Comparison of ENCODE assay signal across 20 mouse cellular contexts in genomic region chr10:4633287-4634030, GRCm38 (mm10). TPM values are rescaled to one million over a fixed set of nuclear protein-coding genes. Genes with fewer than 3 reads are reported as not detected.
DNase-seq lines count a peak whose midpoint lies in the region; ATAC-seq and TF ChIP-seq lines count a peak whose summit lies in the region.
"Had no signal": no experiment of that assay in that cellular context is flagged by ENCODE, and none has a peak within 500 bp of the region (broad histone marks: within the 10 kb centered on the region; RNA-seq: fewer than 3 reads in every experiment).

No protein-coding gene starts in this region.

- no peaks in the 10 kb centered on the region for H3K36me3 ChIP-seq in heart, postnatal 0 days (replicated peaks; ENCODE audit: control insufficient read depth, insufficient read depth, low read length)
- H3K36me3 ChIP-seq in testis, adult 2 months (ENCODE audit: control insufficient read depth, insufficient read depth, low read length) = no peaks in the 10 kb centered on the region
- H3K36me3 ChIP-seq: liver, embryonic 13.5 days; midbrain, embryonic 10.5 days; neural tube, embryonic 15.5 days had no signal

- no peak for TF ChIP-seq POLR2A in testis, adult 2 months (IDR thresholded peaks at IDR 0.05; ENCODE audit: control insufficient read depth, low read depth, low read length)

- TF ChIP-seq EP300 in heart, postnatal 0 days (IDR thresholded peaks at IDR 0.05; ENCODE audit: low read depth) = no peak

- H3K9ac ChIP-seq in heart, postnatal 0 days (replicated peaks; ENCODE audit: low read depth, low read length) = no peak overlapping the region
- H3K9ac ChIP-seq: forebrain, embryonic 13.5 days; liver, embryonic 13.5 days; neural tube, embryonic 15.5 days had no signal

- H3K4me2 ChIP-seq in heart, postnatal 0 days (ENCODE audit: low read depth, low read length) = peak overlapping the region; percentile 11
- H3K4me2 ChIP-seq: forebrain, embryonic 13.5 days; liver, embryonic 13.5 days; neural tube, embryonic 15.5 days had no signal

- ATAC-seq in heart, postnatal 0 days (ENCODE audit: insufficient read depth, low read depth) = no peak
- ATAC-seq: forebrain, embryonic 13.5 days had no signal

- no peaks in the 10 kb centered on the region for H3K9me3 ChIP-seq in heart, postnatal 0 days (replicated peaks; ENCODE audit: control insufficient read depth, low read length)
- H3K9me3 ChIP-seq: forebrain, embryonic 13.5 days; liver, embryonic 13.5 days; midbrain, embryonic 10.5 days; neural tube, embryonic 15.5 days had no signal

- WGBS in heart, postnatal 0 days = 43% methylated on average over 14 of the region's 14 CpGs

- no peak for TF ChIP-seq CTCF in heart, postnatal 0 days (IDR thresholded peaks at IDR 0.05; ENCODE audit: low read depth)
- no peak for TF ChIP-seq CTCF in testis, adult 2 months (IDR thresholded peaks at IDR 0.05; ENCODE audit: control insufficient read depth, insufficient read depth, insufficient replicate concordance, low read depth, low read length)

- H3K27ac ChIP-seq in heart, postnatal 0 days (ENCODE audit: low read depth) = no peak overlapping the region
- H3K27ac ChIP-seq in testis, adult 2 months (ENCODE audit: control insufficient read depth, insufficient read depth, low read depth, low read length) = peak overlapping the region; percentile 78
- H3K27ac ChIP-seq: forebrain, embryonic 13.5 days; liver, embryonic 13.5 days; midbrain, embryonic 10.5 days; neural tube, embryonic 15.5 days had no signal

- H3K27me3 ChIP-seq in heart, postnatal 0 days (ENCODE audit: control insufficient read depth, insufficient read depth, low read length) = no peaks in the 10 kb centered on the region
- no peaks in the 10 kb centered on the region for H3K27me3 ChIP-seq in testis, adult 2 months (ENCODE audit: control insufficient read depth, insufficient read depth, low read length)
- H3K27me3 ChIP-seq: forebrain, embryonic 13.5 days; liver, embryonic 13.5 days; neural tube, embryonic 15.5 days had no signal

- H3K4me3 ChIP-seq in heart, postnatal 0 days (ENCODE audit: low read depth, low read length) = no peak overlapping the region
- no peak overlapping the region for H3K4me3 ChIP-seq in testis, adult 2 months (ENCODE audit: control insufficient read depth, low read depth, low read length)
- H3K4me3 ChIP-seq: forebrain, embryonic 13.5 days; liver, embryonic 13.5 days; midbrain, embryonic 10.5 days; neural tube, embryonic 15.5 days had no signal

- DNase-seq in embryo, embryonic 10 days (ENCODE audit: low spot score) = peak; percentile 13
- no peak for DNase-seq in embryo, embryonic 9.5 days (ENCODE audit: extremely low spot score)
- no peak for DNase-seq in heart, postnatal 0 days (ENCODE audit: low spot score)
- DNase-seq in heart, adult 8-10 months (ENCODE audit: low spot score) = no peak
- no peak for DNase-seq in testis, postnatal 10 days (ENCODE audit: low spot score)
- DNase-seq in layer of hippocampus, postnatal 10 days (ENCODE audit: low spot score in 2 of 2) = no peak
- DNase-seq in ovary, postnatal 36 days (ENCODE audit: low spot score) = no peak
- DNase-seq: adrenal gland, adult 8-10 months; cerebellum, adult 11 months; cerebellum, postnatal 25 days; gastrocnemius, postnatal 36 days; kidney, adult 9 months; left cerebral cortex, postnatal 4 days; liver, embryonic 13.5 days; lung, postnatal 14 days; thymus, postnatal 4 days had no signal

- H3K4me1 ChIP-seq in heart, postnatal 0 days (ENCODE audit: control insufficient read depth, insufficient read depth) = no peaks in the 10 kb centered on the region
- H3K4me1 ChIP-seq in testis, adult 2 months (ENCODE audit: control insufficient read depth, insufficient read depth, low read length) = peaks cover 3% of the 10 kb centered on the region
- H3K4me1 ChIP-seq: forebrain, embryonic 13.5 days; liver, embryonic 13.5 days; midbrain, embryonic 10.5 days; neural tube, embryonic 15.5 days had no signal

RNA-seq across cellular contexts. Expression of gene Esr1, which starts 22.1 kb away (rescaled TPM):
- total RNA-seq in heart, postnatal 0 days (2014; rRNA removed; ENCODE audit: low replicate concordance) = 0.12 and 0.50 TPM in 2 replicates
- 0.14 and 0.21 TPM in 2 replicates for polyA plus RNA-seq in heart, postnatal 0 days (2015; fragmentation: Nextera tagmentation; extraction: Ambion mirVana)
- total RNA-seq in heart, adult 8-10 months (2022) = 1 to 10 TPM in 3 of 4 experiments, under 1 TPM in 1; 0.90 to 1.1 (median 1.0) TPM
- polyA plus RNA-seq in testis, adult 2 months (2012; rRNA removed) = 3.6 and 3.7 TPM in 2 replicates
- total RNA-seq in layer of hippocampus, postnatal 10 days (2021) = 1 to 10 TPM; 1.1 to 2.2 TPM
- polyA plus RNA-seq: forebrain, embryonic 13.5 days; midbrain, embryonic 10.5 days had no signal
